Mouse (Mus musculus) CH12.LX (cell line): ENCODE results near the gene Enpp1. TPM values are rescaled to one million over a fixed set of nuclear protein-coding genes. Genes with fewer than 3 reads are reported as not detected.

Experiments
- DNase-seq: peaks from one replicate; pipeline ENCODE4 v3.0.0-alpha.2; 2013; ENCODE audit errors: extremely low read depth
- H3K27ac ChIP-seq: 2 replicates; pipeline ENCODE4 v1.5.1; 2012; ENCODE audit warnings: low read depth, mild to moderate bottlenecking, control low read depth, moderate library complexity; ENCODE audit not compliant: insufficient read depth
- H3K27me3 ChIP-seq: replicated peaks from 2 replicates; pipeline ENCODE3; 2012; ENCODE audit warnings: inconsistent platforms
- H3K36me3 ChIP-seq, 2 experiments: replicated peaks in 1 of 2; 2 replicates each; pipeline versions ENCODE3 to v1.6.1; 2012; ENCODE audit warnings: inconsistent platforms in 1 of 2, low read length in 1 of 2, mild to moderate bottlenecking in 1 of 2, mixed read lengths in 1 of 2, moderate library complexity in 1 of 2; ENCODE audit not compliant: control insufficient read depth in 1 of 2, insufficient read depth in 1 of 2
- H3K4me1 ChIP-seq, 2 experiments: 2 replicates each; pipeline ENCODE4 v1.6.1; 2012; ENCODE audit warnings: inconsistent platforms in 1 of 2, moderate library complexity in 1 of 2; ENCODE audit not compliant: insufficient read depth in 2 of 2, control insufficient read depth in 1 of 2
- H3K4me2 ChIP-seq: 2 replicates; pipeline ENCODE4 v1.6.1; 2012; ENCODE audit warnings: low read depth, mild to moderate bottlenecking, control low read depth; ENCODE audit not compliant: poor library complexity, insufficient read depth, severe bottlenecking
- H3K4me3 ChIP-seq, 3 experiments: fragments of 150-350 bp in 1 of 3; sonication (generic) in 1 of 3; replicated peaks in 1 of 3; 2 replicates each; pipeline versions ENCODE3 to v1.5.1; 2011 to 2012; ENCODE audit warnings: low read depth in 2 of 3, low read length in 2 of 3, mild to moderate bottlenecking in 2 of 3, moderate library complexity in 2 of 3, control low read depth in 1 of 3, improper control_type of control experiment in 1 of 3, inconsistent platforms in 1 of 3, mixed read lengths in 1 of 3; ENCODE audit not compliant: poor library complexity in 1 of 3
- H3K79me2 ChIP-seq: replicated peaks from 2 replicates; pipeline ENCODE4 v1.6.1; 2012; ENCODE audit warnings: mild to moderate bottlenecking, moderate library complexity; ENCODE audit not compliant: control insufficient read depth, poor library complexity, insufficient read depth, severe bottlenecking; ENCODE audit errors: extremely low read depth
- H3K9ac ChIP-seq: 2 replicates; pipeline ENCODE4 v1.6.1; 2012; ENCODE audit warnings: low read depth, mild to moderate bottlenecking, control low read depth, moderate library complexity; ENCODE audit not compliant: insufficient read depth
- H3K9me3 ChIP-seq: replicated peaks from 2 replicates; pipeline ENCODE3; 2012; ENCODE audit warnings: low read length, inconsistent platforms, mixed read lengths
- BHLHE40 ChIP-seq: IDR thresholded peaks from 2 replicates; pipeline ENCODE4 v1.6.1; 2011; ENCODE audit warnings: mild to moderate bottlenecking, low read depth, low read length, improper control_type of control experiment
- CHD1 ChIP-seq: IDR thresholded peaks from 2 replicates; pipeline ENCODE4 v1.6.1; 2012; ENCODE audit warnings: low read depth, low read length, improper control_type of control experiment, inconsistent platforms
- ELF1 ChIP-seq: IDR thresholded peaks from 2 replicates; pipeline ENCODE4 v1.6.1; 2014; ENCODE audit warnings: low read depth, mild to moderate bottlenecking, inconsistent platforms, low read length, improper control_type of control experiment
- ETS1 ChIP-seq: conservative IDR thresholded peaks from 2 replicates; pipeline ENCODE4 v1.6.1; 2012; ENCODE audit warnings: low read depth, mild to moderate bottlenecking, inconsistent platforms, low read length, improper control_type of control experiment, moderate library complexity
- GABPA ChIP-seq: IDR thresholded peaks from 2 replicates; pipeline ENCODE4 v1.6.1; 2012; ENCODE audit warnings: low read depth, low read length, improper control_type of control experiment, inconsistent platforms; ENCODE audit not compliant: insufficient replicate concordance
- HCFC1 ChIP-seq: IDR thresholded peaks from 2 replicates; pipeline ENCODE4 v1.6.1; 2012; ENCODE audit warnings: low read depth, mild to moderate bottlenecking, inconsistent platforms, low read length, improper control_type of control experiment
- IRF4 ChIP-seq: IDR thresholded peaks from 2 replicates; pipeline ENCODE4 v1.6.1; 2014; ENCODE audit warnings: low read depth, mild to moderate bottlenecking, inconsistent platforms, low read length, improper control_type of control experiment
- JUN ChIP-seq: IDR thresholded peaks from 2 replicates; pipeline ENCODE4 v1.6.1; 2011; ENCODE audit warnings: low read depth, mild to moderate bottlenecking, low read length, improper control_type of control experiment, moderate library complexity; ENCODE audit not compliant: insufficient read depth
- JUND ChIP-seq: conservative IDR thresholded peaks from 2 replicates; pipeline ENCODE4 v1.6.1; 2011; ENCODE audit warnings: low read depth, low read length, improper control_type of control experiment
- KAT2A ChIP-seq: IDR thresholded peaks from 2 replicates; pipeline ENCODE4 v1.6.1; 2012; ENCODE audit warnings: low read length, improper control_type of control experiment, inconsistent platforms; ENCODE audit not compliant: insufficient replicate concordance
- MAFK ChIP-seq: IDR thresholded peaks from 2 replicates; pipeline ENCODE4 v1.6.1; 2011; ENCODE audit warnings: low read length, improper control_type of control experiment; ENCODE audit not compliant: insufficient replicate concordance
- MEF2A ChIP-seq: IDR thresholded peaks from 2 replicates; pipeline ENCODE4 v1.6.1; 2014; ENCODE audit warnings: low read depth, mild to moderate bottlenecking, inconsistent platforms, low read length, improper control_type of control experiment, borderline replicate concordance
- NELFE ChIP-seq: IDR thresholded peaks from 2 replicates; pipeline ENCODE4 v1.6.1; 2011; ENCODE audit warnings: low read depth, low read length, improper control_type of control experiment
- POLR2A ChIP-seq: IDR thresholded peaks from 2 replicates; pipeline ENCODE4 v1.6.1; 2011; ENCODE audit warnings: low read depth, mild to moderate bottlenecking, improper control_type of control experiment, low read length
- POLR2AphosphoS2 ChIP-seq: IDR thresholded peaks from 2 replicates; pipeline ENCODE4 v1.6.1; 2011; ENCODE audit warnings: low read depth, low read length, improper control_type of control experiment
- SIN3A ChIP-seq: IDR thresholded peaks from 2 replicates; pipeline ENCODE4 v1.6.1; 2012; ENCODE audit warnings: low read length, improper control_type of control experiment, inconsistent platforms
- dilution Hi-C: fragments of 300-500 bp; cut with MboI; formaldehyde crosslinking; loops from 2 replicates; pipeline ENCODE4 v1.14.3; 2020; ENCODE audit warnings: low sequenced_read_pairs; ENCODE audit not compliant: extremely low pct_unique_long_range_greater_than_20kb, extremely low pct_ligation_motif_present
- in situ Hi-C: fragments of 300-500 bp; cut with MboI; formaldehyde crosslinking; loops from 3 replicates; pipeline ENCODE4 v1.14.3; 2019; ENCODE audit warnings: low sequenced_read_pairs, low pct_ligation_motif_present, low pct_unique_long_range_greater_than_20kb, mixed read lengths
- polyA plus RNA-seq: library from polyadenylated mRNA; unstranded; fragments of >175 nt; gene quantifications from 2 replicates; pipeline ENCODE4 v1.2.1, GENCODE M21; 2012; ENCODE audit warnings: low read depth; ENCODE audit not compliant: insufficient read length
- total RNA-seq, 2 experiments: library from RNA; depleted of rRNA; stranded (reverse); fragments of 300-350 nt in 1 of 2; fragments of >200 nt in 1 of 2; gene quantifications; 2 replicates each; pipeline ENCODE4 v1.2.3; 2012 to 2014

Enpp1 gene
- total and polyA plus RNA-seq, 3 experiments: 0.58 to 2.8 (median 0.87) TPM

GRCm38 (mm10) chr10:24754874-24755540, 43.0 kb upstream of the Enpp1 start:
- Histone ChIP-seq H3K9me3 (no peaks in the 10 kb centered on the region), H3K27me3 (no peaks in the 10 kb centered on the region), H3K4me1 (peaks cover 0 to 15% of the 10 kb centered on the region in 2 experiments; a peak in 2 of 4 replicates), H3K36me3 (no peaks in the 10 kb centered on the region), H3K4me3 (no peak overlapping the region), H3K27ac (no peak overlapping the region), H3K4me2 (peak overlapping the region; percentile 82; the same call in 1 of the 2 replicates), H3K9ac (no peak overlapping the region), H3K79me2 (no peaks in the 10 kb centered on the region)
- DNase-seq: no peak
- in situ Hi-C loops (no loop called here), dilution Hi-C loops (no loop called here)
- TF ChIP-seq MAFK: no peak
- no peak for TF ChIP-seq KAT2A

GRCm38 (mm10) chr10:24754251-24754835, 42.4 kb upstream of the Enpp1 start:
- TF ChIP-seq NELFE (no peak), POLR2AphosphoS2 (no peak), HCFC1 (peak; percentile 67), ELF1 (no peak), BHLHE40 (no peak), POLR2A (no peak), KAT2A (no peak)
- TF ChIP-seq, all 38 proteins: peak for 1
- Histone ChIP-seq H3K27me3 (no peaks in the 10 kb centered on the region), H3K79me2 (no peaks in the 10 kb centered on the region), H3K36me3 (no peaks in the 10 kb centered on the region), H3K4me3 (peak overlapping the region in 2 of 3 experiments; percentile 7 to 26), H3K4me1 (peaks cover 0 to 15% of the 10 kb centered on the region in 2 experiments; a peak in 2 of 4 replicates), H3K27ac (no peak overlapping the region), H3K9me3 (no peaks in the 10 kb centered on the region), H3K4me2 (peak overlapping the region; percentile 82), H3K9ac (0 out of 2 replicates have a peak overlapping the region, but pooled peaks have one; percentile 5)
- no peak for DNase-seq
- in situ Hi-C loops: no loop called here
- dilution Hi-C loops: no loop called here

GRCm38 (mm10) chr10:24753536-24754250, 41.7 kb upstream of the Enpp1 start:
- H3K27ac ChIP-seq: no peak overlapping the region
- H3K4me2 ChIP-seq: peak overlapping the region; percentile 82
- H3K79me2 ChIP-seq: no peaks in the 10 kb centered on the region
- peaks cover 0 to 15% of the 10 kb centered on the region in 2 experiments; a peak in 2 of 4 replicates for H3K4me1 ChIP-seq
- in situ Hi-C loops: no loop called here
- H3K27me3 ChIP-seq: no peaks in the 10 kb centered on the region
- no peaks in the 10 kb centered on the region for H3K9me3 ChIP-seq
- H3K4me3 ChIP-seq: peak overlapping the region in 2 of 3 experiments; percentile 37 to 58
- H3K36me3 ChIP-seq: no peaks in the 10 kb centered on the region
- TF ChIP-seq JUND (peak; percentile 73), MEF2A (peak; percentile 29; the same call in 1 of the 2 replicates), GABPA (no peak), BHLHE40 (peak; percentile 68), CHD1 (no peak), IRF4 (peak; percentile 66), JUN (peak; percentile 75), SIN3A (0 out of 2 replicates have a peak, but pooled peaks have one; percentile 21), ETS1 (no peak)
- dilution Hi-C loops: no loop called here
- peak overlapping the region; percentile 17; the same call in 1 of the 2 replicates for H3K9ac ChIP-seq
- no peak for DNase-seq
